Mouse (Mus musculus): Measurements from ENCODE around the gene Gm49321.

Gene Gm49321

GRCm38 (mm10) chr12:73930266-73930665 is 7.2 kb upstream of the Gm49321 start:
- H3K4me3 ChIP-seq (replicated peaks; ENCODE audit: low read length): no peak overlapping the region
- H3K27me3 ChIP-seq (ENCODE audit: insufficient read depth, low read length): no peaks in the 10 kb centered on the region
- peaks cover 81% of the 10 kb centered on the region for H3K36me3 ChIP-seq (ENCODE audit: insufficient read depth, low read length)
- no peaks in the 10 kb centered on the region for H3K4me1 ChIP-seq (replicated peaks; ENCODE audit: low read depth, low read length)
- H3K9me3 ChIP-seq (ENCODE audit: low read length): no peaks in the 10 kb centered on the region
- no peak for TF ChIP-seq CTCF (conservative IDR thresholded peaks at IDR 0.05; ENCODE audit: low read length)
- no peak for TF ChIP-seq NANOG (IDR thresholded peaks at IDR 0.05; ENCODE audit: borderline replicate concordance, low read length)
- TF ChIP-seq POU5F1 (IDR thresholded peaks at IDR 0.05; ENCODE audit: borderline replicate concordance, low read length): no peak

DNA sequence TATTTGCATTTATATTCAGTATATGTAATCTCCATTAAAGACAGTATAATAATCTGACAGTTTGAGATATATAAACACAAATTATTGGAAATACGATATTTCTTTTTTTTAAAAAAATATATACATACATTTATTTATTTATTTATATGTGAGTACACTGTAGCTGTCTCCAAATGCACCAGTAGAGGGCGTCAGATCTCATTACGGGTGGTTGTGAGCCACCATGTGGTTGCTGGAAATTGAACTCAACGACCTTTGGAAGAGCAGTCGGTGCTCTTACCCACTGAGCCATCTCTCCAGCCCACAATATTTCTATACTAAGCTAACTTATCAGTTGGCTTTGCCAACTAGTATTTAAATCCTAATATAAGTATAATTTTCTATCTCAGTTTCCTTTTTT is 6.2 kb upstream of the Gm49321 start:
- no peak for TF ChIP-seq NANOG (IDR thresholded peaks at IDR 0.05; ENCODE audit: borderline replicate concordance, low read length)
- TF ChIP-seq POU5F1 (IDR thresholded peaks at IDR 0.05; ENCODE audit: borderline replicate concordance, low read length): no peak
- peak; percentile 20 for TF ChIP-seq CTCF (conservative IDR thresholded peaks at IDR 0.05; ENCODE audit: low read length)
- Histone ChIP-seq H3K4me3 (replicated peaks; ENCODE audit: low read length) (no peak overlapping the region), H3K4me1 (replicated peaks; ENCODE audit: low read depth, low read length) (no peaks in the 10 kb centered on the region), H3K9me3 (ENCODE audit: low read length) (no peaks in the 10 kb centered on the region), H3K27me3 (ENCODE audit: insufficient read depth, low read length) (no peaks in the 10 kb centered on the region), H3K36me3 (ENCODE audit: insufficient read depth, low read length) (peaks cover 82% of the 10 kb centered on the region)

DNA sequence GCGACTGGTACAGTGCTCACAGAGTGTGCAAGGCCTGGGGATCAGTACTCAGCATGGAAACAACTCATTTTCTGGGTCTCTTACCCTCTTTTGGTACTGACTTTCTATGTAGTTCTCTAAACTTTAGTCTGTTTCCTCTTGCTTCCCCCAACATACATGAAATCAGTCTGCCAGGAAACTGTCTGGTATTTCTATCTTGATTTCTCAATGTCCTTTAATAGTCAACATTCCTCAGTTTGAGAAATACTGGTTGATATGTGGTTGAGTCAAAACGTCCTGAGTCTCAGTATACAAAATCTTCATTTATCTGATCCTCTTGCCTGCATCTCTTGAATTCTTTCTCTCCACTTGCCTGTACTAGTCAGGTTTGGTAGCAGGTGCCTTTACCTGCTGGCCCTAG is 2.9 kb upstream of the Gm49321 start:
- no peaks in the 10 kb centered on the region for H3K9me3 ChIP-seq (ENCODE audit: low read length)
- H3K4me1 ChIP-seq (replicated peaks; ENCODE audit: low read depth, low read length): no peaks in the 10 kb centered on the region
- no peaks in the 10 kb centered on the region for H3K27me3 ChIP-seq (ENCODE audit: insufficient read depth, low read length)
- H3K4me3 ChIP-seq (replicated peaks; ENCODE audit: low read length): no peak overlapping the region
- TF ChIP-seq NANOG (IDR thresholded peaks at IDR 0.05; ENCODE audit: borderline replicate concordance, low read length) (no peak), POU5F1 (IDR thresholded peaks at IDR 0.05; ENCODE audit: borderline replicate concordance, low read length) (no peak), CTCF (conservative IDR thresholded peaks at IDR 0.05; ENCODE audit: low read length) (no peak)
- peaks cover 91% of the 10 kb centered on the region for H3K36me3 ChIP-seq (ENCODE audit: insufficient read depth, low read length)

DNA sequence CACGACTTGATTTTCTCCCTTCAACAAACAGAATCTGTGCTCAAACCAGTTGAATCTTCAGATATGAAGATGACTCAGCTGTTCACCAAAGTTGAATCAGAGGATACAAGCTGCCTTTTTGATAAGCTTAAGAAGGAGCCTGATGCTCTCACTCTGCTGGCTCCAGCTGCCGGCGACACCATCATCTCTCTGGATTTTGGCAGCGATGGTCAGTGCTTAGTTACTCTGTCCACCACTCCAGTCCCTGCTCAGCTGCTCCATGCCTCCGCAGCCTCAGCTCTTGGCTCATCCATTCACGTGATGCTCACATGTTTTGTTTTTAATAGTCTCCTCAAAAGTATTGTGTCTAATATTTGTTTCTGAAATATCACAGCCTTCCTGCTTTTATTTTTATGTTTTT is 2.1 kb downstream of the Gm49321 start:
- H3K4me1 ChIP-seq (replicated peaks; ENCODE audit: low read depth, low read length): no peaks in the 10 kb centered on the region
- no peak overlapping the region for H3K4me3 ChIP-seq (replicated peaks; ENCODE audit: low read length)
- H3K27me3 ChIP-seq (ENCODE audit: insufficient read depth, low read length): no peaks in the 10 kb centered on the region
- peaks cover 91% of the 10 kb centered on the region for H3K36me3 ChIP-seq (ENCODE audit: insufficient read depth, low read length)
- TF ChIP-seq CTCF (conservative IDR thresholded peaks at IDR 0.05; ENCODE audit: low read length) (no peak), NANOG (IDR thresholded peaks at IDR 0.05; ENCODE audit: borderline replicate concordance, low read length) (no peak), POU5F1 (IDR thresholded peaks at IDR 0.05; ENCODE audit: borderline replicate concordance, low read length) (no peak)
- no peaks in the 10 kb centered on the region for H3K9me3 ChIP-seq (ENCODE audit: low read length)

- Histone ChIP-seq H3K4me3 (replicated peaks; ENCODE audit: low read length) (peak overlapping the region; percentile 83), H3K9me3 (ENCODE audit: low read length) (no peaks in the 10 kb centered on the region), H3K27me3 (ENCODE audit: insufficient read depth, low read length) (peaks cover 9% of the 10 kb centered on the region), H3K36me3 (ENCODE audit: insufficient read depth, low read length) (peaks cover 36% of the 10 kb centered on the region), H3K4me1 (replicated peaks; ENCODE audit: low read depth, low read length) (peaks cover 20% of the 10 kb centered on the region)
- no peak for TF ChIP-seq CTCF (conservative IDR thresholded peaks at IDR 0.05; ENCODE audit: low read length)
- TF ChIP-seq POU5F1 (IDR thresholded peaks at IDR 0.05; ENCODE audit: borderline replicate concordance, low read length): no peak
- no peak for TF ChIP-seq NANOG (IDR thresholded peaks at IDR 0.05; ENCODE audit: borderline replicate concordance, low read length)
Observed at GRCm38 (mm10) chr12:73948415-73948814, 11.0 kb downstream of the Gm49321 start.

- Histone ChIP-seq H3K4me1 (replicated peaks; ENCODE audit: low read depth, low read length) (peaks cover 23% of the 10 kb centered on the region), H3K4me3 (replicated peaks; ENCODE audit: low read length) (peak overlapping the region; percentile 83), H3K36me3 (ENCODE audit: insufficient read depth, low read length) (peaks cover 26% of the 10 kb centered on the region), H3K9me3 (ENCODE audit: low read length) (no peaks in the 10 kb centered on the region), H3K27me3 (ENCODE audit: insufficient read depth, low read length) (peaks cover 9% of the 10 kb centered on the region)
- no peak for TF ChIP-seq NANOG (IDR thresholded peaks at IDR 0.05; ENCODE audit: borderline replicate concordance, low read length)
- TF ChIP-seq CTCF (conservative IDR thresholded peaks at IDR 0.05; ENCODE audit: low read length): no peak
- no peak for TF ChIP-seq POU5F1 (IDR thresholded peaks at IDR 0.05; ENCODE audit: borderline replicate concordance, low read length)
Observed at GRCm38 (mm10) chr12:73949318-73950058, 12.0 kb downstream of the Gm49321 start.

DNA sequence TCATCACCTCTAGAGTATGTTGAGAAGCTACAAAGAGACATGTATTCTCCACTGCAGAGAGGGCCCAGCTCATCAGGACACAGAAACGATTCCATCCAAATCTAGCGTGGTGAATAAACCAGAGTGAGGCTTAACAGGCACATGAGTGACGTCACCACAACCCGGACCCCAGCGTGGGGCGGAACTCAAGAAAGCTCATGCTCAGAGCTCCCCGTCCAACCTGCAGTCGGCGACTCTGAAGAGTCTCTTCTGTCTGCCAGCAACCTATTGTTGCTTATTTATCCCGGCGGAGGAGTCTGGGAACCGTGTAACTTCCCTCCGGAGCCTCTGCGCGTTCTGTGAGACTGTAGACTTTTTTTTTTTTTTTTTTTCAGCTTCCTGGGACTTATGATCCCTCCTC is 15.4 kb downstream of the Gm49321 start:
- TF ChIP-seq NANOG (IDR thresholded peaks at IDR 0.05; ENCODE audit: borderline replicate concordance, low read length): no peak
- no peak for TF ChIP-seq POU5F1 (IDR thresholded peaks at IDR 0.05; ENCODE audit: borderline replicate concordance, low read length)
- Histone ChIP-seq H3K27me3 (ENCODE audit: insufficient read depth, low read length) (peaks cover 9% of the 10 kb centered on the region), H3K4me3 (replicated peaks; ENCODE audit: low read length) (peak overlapping the region; percentile 37; the same call in 1 of the 2 replicates), H3K36me3 (ENCODE audit: insufficient read depth, low read length) (peaks cover 1% of the 10 kb centered on the region; the same call in 1 of the 2 replicates), H3K9me3 (ENCODE audit: low read length) (no peaks in the 10 kb centered on the region), H3K4me1 (replicated peaks; ENCODE audit: low read depth, low read length) (peaks cover 19% of the 10 kb centered on the region)

- TF ChIP-seq NANOG (IDR thresholded peaks at IDR 0.05; ENCODE audit: borderline replicate concordance, low read length) (no peak), CTCF (conservative IDR thresholded peaks at IDR 0.05; ENCODE audit: low read length) (no peak), POU5F1 (IDR thresholded peaks at IDR 0.05; ENCODE audit: borderline replicate concordance, low read length) (no peak)
- Histone ChIP-seq H3K27me3 (ENCODE audit: insufficient read depth, low read length) (peaks cover 7% of the 10 kb centered on the region), H3K36me3 (ENCODE audit: insufficient read depth, low read length) (no peaks in the 10 kb centered on the region), H3K9me3 (ENCODE audit: low read length) (no peaks in the 10 kb centered on the region), H3K4me3 (replicated peaks; ENCODE audit: low read length) (peak overlapping the region; percentile 37; the same call in 1 of the 2 replicates), H3K4me1 (replicated peaks; ENCODE audit: low read depth, low read length) (peaks cover 16% of the 10 kb centered on the region)
Observed at GRCm38 (mm10) chr12:73953420-73954186, 16.1 kb downstream of the Gm49321 start.

Data from E14TG2a.4 (cell line).